Mouse (Mus musculus): Measurements from ENCODE around the gene Btn2a2. TPM values are rescaled to one million over a fixed set of nuclear protein-coding genes. Genes with fewer than 3 reads are reported as not detected.

Btn2a2 gene
- polyA plus RNA-seq, 1 experiment from 2014 or later: 0.20 TPM

DNA sequence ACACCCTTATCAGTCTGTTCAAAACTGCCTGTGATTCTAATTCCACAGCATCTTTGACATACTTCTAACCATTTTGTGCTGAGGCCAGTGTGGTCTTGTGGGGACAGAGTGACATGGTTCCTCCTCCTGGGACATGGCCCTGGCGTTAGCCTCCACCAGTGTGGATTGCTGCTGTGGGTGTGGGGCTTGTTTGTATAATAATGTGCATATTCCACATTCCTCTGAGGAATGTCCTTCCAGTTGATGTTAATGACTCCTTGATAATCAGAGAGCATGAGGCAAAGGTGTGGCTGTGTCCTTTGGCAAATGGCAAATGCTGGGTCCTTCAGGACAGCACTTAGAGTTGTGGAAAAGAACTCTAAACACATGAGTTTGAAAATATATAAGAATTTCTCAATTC, 24.9 kb upstream of the Btn2a2 start:
- Histone ChIP-seq H3K4me2 (ENCODE audit: low read depth, low read length) (no peak overlapping the region), H3K36me3 (ENCODE audit: control insufficient read depth, insufficient read depth, low read length) (no peaks in the 10 kb centered on the region), H3K4me1 (replicated peaks; ENCODE audit: control insufficient read depth, insufficient read depth, low read length) (peaks cover 4% of the 10 kb centered on the region), H3K27me3 (ENCODE audit: control insufficient read depth, insufficient read depth, low read depth, low read length) (no peaks in the 10 kb centered on the region), H3K4me3 (ENCODE audit: low read length) (no peak overlapping the region), H3K27ac (ENCODE audit: low read length) (no peak overlapping the region), H3K9me3 (ENCODE audit: control insufficient read depth, low read length) (no peaks in the 10 kb centered on the region), H3K9ac (ENCODE audit: low read length) (no peak overlapping the region)
- ATAC-seq (ENCODE audit: low read depth): no peak
- WGBS: 58% methylated on average over 1 of the region's 1 CpGs

- Histone ChIP-seq H3K4me2 (ENCODE audit: low read depth, low read length) (no peak overlapping the region), H3K27ac (ENCODE audit: low read length) (no peak overlapping the region), H3K9me3 (ENCODE audit: control insufficient read depth, low read length) (no peaks in the 10 kb centered on the region), H3K27me3 (ENCODE audit: control insufficient read depth, insufficient read depth, low read depth, low read length) (no peaks in the 10 kb centered on the region), H3K9ac (ENCODE audit: low read length) (no peak overlapping the region), H3K4me3 (ENCODE audit: low read length) (no peak overlapping the region), H3K4me1 (replicated peaks; ENCODE audit: control insufficient read depth, insufficient read depth, low read length) (peaks cover 10% of the 10 kb centered on the region), H3K36me3 (ENCODE audit: control insufficient read depth, insufficient read depth, low read length) (no peaks in the 10 kb centered on the region)
- 4% methylated on average over 1 of the region's 1 CpGs for WGBS
- ATAC-seq (ENCODE audit: low read depth): no peak
Observed at GRCm38 (mm10) chr13:23510127-23510526, 21.5 kb upstream of the Btn2a2 start.

DNA sequence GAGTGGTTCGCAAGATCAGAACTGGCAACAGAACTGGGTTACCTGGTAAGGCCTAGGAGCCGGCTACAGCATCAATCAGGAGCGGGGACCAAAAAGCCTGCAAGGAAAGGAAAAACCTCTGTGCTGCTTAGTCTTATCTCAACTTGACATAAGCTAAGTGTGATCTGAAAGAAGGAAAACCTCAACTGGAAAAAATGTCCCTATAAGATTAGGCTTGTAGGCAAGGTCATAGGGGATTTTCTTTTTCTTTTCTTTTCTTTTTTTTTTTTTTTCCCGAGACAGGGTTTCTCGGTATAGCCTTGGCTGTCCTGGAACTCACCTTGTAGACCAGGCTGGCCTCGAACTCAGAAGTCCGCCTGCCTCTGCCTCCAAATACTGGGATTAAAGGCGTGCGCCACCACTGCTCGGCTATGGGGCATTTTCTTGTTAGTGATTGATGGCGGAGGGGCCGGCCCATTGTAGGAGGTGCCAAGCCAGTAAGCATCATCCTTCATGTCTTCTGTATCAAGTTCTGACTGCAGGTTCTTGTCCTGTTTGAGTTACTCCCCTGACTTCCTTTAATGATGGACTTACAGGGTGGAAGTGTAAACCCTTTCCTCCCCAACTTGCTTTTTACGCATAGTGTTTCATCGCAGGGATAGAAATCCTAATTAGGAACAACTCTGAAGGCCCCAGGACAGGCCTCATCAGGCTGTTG, 18.3 kb upstream of the Btn2a2 start:
- no peak overlapping the region for H3K9ac ChIP-seq (ENCODE audit: low read length)
- H3K9me3 ChIP-seq (ENCODE audit: control insufficient read depth, low read length): no peaks in the 10 kb centered on the region
- H3K36me3 ChIP-seq (ENCODE audit: control insufficient read depth, insufficient read depth, low read length): no peaks in the 10 kb centered on the region
- H3K4me2 ChIP-seq (ENCODE audit: low read depth, low read length): no peak overlapping the region; the same call in 1 of the 2 replicates
- H3K4me3 ChIP-seq (ENCODE audit: low read length): no peak overlapping the region
- no peak for ATAC-seq (ENCODE audit: low read depth)
- H3K4me1 ChIP-seq (replicated peaks; ENCODE audit: control insufficient read depth, insufficient read depth, low read length): peaks cover 12% of the 10 kb centered on the region
- H3K27ac ChIP-seq (ENCODE audit: low read length): no peak overlapping the region
- no peaks in the 10 kb centered on the region for H3K27me3 ChIP-seq (ENCODE audit: control insufficient read depth, insufficient read depth, low read depth, low read length)
- WGBS: 30% methylated on average over 14 of the region's 14 CpGs

- no peaks in the 10 kb centered on the region for H3K9me3 ChIP-seq (ENCODE audit: control insufficient read depth, low read length)
- WGBS: 10% methylated on average over 13 of the region's 13 CpGs
- H3K4me2 ChIP-seq (ENCODE audit: low read depth, low read length): peak overlapping the region; percentile 54
- no peaks in the 10 kb centered on the region for H3K27me3 ChIP-seq (ENCODE audit: control insufficient read depth, insufficient read depth, low read depth, low read length)
- H3K27ac ChIP-seq (ENCODE audit: low read length): no peak overlapping the region
- no peak overlapping the region for H3K9ac ChIP-seq (ENCODE audit: low read length)
- H3K4me1 ChIP-seq (replicated peaks; ENCODE audit: control insufficient read depth, insufficient read depth, low read length): peaks cover 15% of the 10 kb centered on the region
- H3K4me3 ChIP-seq (ENCODE audit: low read length): no peak overlapping the region; the same call in 1 of the 2 replicates
- 0 out of 2 replicates have a peak, but pooled peaks have one; percentile 27 for ATAC-seq (ENCODE audit: low read depth)
- H3K36me3 ChIP-seq (ENCODE audit: control insufficient read depth, insufficient read depth, low read length): no peaks in the 10 kb centered on the region
Observed at GRCm38 (mm10) chr13:23506351-23506750, 17.7 kb upstream of the Btn2a2 start.

DNA sequence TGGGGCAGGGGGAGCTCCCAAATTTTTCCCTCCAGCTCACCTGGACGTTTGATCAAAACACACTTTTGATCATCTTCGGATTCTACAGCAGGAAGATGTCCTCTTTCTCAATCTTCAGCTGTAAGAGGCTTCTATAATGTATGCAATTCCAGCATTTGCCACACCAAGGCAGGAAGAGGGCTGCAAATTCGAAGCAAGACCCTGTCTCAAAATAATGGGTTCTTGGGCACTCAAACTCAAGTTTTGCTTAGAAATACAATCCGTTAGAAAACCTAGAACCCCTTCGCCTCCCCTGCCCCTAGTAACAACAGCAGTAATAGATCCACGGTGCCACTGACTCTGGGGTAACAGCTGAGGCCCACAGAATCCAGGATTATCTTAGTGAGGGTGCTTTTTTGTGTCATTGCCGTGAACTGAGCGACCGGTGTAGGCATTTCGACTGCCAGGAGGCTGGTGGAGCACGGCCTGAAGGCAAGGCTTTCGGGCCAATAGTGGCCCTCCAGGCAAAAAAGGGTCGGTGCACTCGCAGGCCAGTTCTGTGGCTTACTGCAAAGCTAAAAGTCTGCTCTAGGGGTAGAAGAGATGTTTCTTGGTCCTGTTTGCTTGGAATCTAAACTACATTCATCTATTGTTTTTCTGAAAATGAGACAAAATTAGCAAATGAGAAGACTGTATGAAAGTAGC, 17.1 kb upstream of the Btn2a2 start:
- peaks cover 15% of the 10 kb centered on the region for H3K4me1 ChIP-seq (replicated peaks; ENCODE audit: control insufficient read depth, insufficient read depth, low read length)

DNA sequence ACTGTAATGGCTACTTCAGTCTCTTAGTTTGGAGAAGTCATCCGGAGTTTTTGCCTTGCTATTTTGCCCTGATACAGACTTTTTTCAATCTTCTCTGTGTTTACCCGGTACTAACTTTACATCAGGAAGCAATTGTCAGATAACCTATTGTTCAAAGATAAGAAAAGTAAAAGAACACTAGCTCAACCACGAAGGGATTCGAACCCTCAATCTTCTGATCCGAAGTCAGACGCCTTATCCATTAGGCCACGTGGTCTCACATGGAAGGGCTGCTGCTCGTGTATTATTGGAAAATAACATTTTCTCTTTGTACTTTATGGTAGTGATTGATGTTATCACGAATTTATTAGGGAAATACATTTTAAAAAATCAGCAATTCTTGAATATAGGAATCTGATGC, 15.1 kb upstream of the Btn2a2 start:
- H3K4me3 ChIP-seq (ENCODE audit: low read length): no peak overlapping the region
- no peak overlapping the region for H3K9ac ChIP-seq (ENCODE audit: low read length)
- peaks cover 17% of the 10 kb centered on the region for H3K4me1 ChIP-seq (replicated peaks; ENCODE audit: control insufficient read depth, insufficient read depth, low read length)
- H3K27ac ChIP-seq (ENCODE audit: low read length): no peak overlapping the region
- H3K36me3 ChIP-seq (ENCODE audit: control insufficient read depth, insufficient read depth, low read length): no peaks in the 10 kb centered on the region
- 2% methylated on average over 9 of the region's 9 CpGs for WGBS
- ATAC-seq (ENCODE audit: low read depth): no peak
- no peaks in the 10 kb centered on the region for H3K27me3 ChIP-seq (ENCODE audit: control insufficient read depth, insufficient read depth, low read depth, low read length)
- no peaks in the 10 kb centered on the region for H3K9me3 ChIP-seq (ENCODE audit: control insufficient read depth, low read length)
- H3K4me2 ChIP-seq (ENCODE audit: low read depth, low read length): no peak overlapping the region

More for the DNA sequence above, 17.1 kb upstream of the Btn2a2 start:
- peak overlapping the region; percentile 49 for H3K9ac ChIP-seq (ENCODE audit: low read length)
- 14% methylated on average over 14 of the region's 14 CpGs for WGBS
- no peaks in the 10 kb centered on the region for H3K9me3 ChIP-seq (ENCODE audit: control insufficient read depth, low read length)
- H3K27ac ChIP-seq (ENCODE audit: low read length): no peak overlapping the region
- peak overlapping the region; percentile 30; the same call in 1 of the 2 replicates for H3K4me3 ChIP-seq (ENCODE audit: low read length)
- no peaks in the 10 kb centered on the region for H3K36me3 ChIP-seq (ENCODE audit: control insufficient read depth, insufficient read depth, low read length)
- peak overlapping the region; percentile 54 for H3K4me2 ChIP-seq (ENCODE audit: low read depth, low read length)
- no peaks in the 10 kb centered on the region for H3K27me3 ChIP-seq (ENCODE audit: control insufficient read depth, insufficient read depth, low read depth, low read length)
- no peak for ATAC-seq (ENCODE audit: low read depth)

GRCm38 (mm10) chr13:23502916-23503315, 14.3 kb upstream of the Btn2a2 start:
- Histone ChIP-seq H3K36me3 (ENCODE audit: control insufficient read depth, insufficient read depth, low read length) (no peaks in the 10 kb centered on the region), H3K27ac (ENCODE audit: low read length) (no peak overlapping the region), H3K27me3 (ENCODE audit: control insufficient read depth, insufficient read depth, low read depth, low read length) (no peaks in the 10 kb centered on the region), H3K4me2 (ENCODE audit: low read depth, low read length) (no peak overlapping the region), H3K9me3 (ENCODE audit: control insufficient read depth, low read length) (no peaks in the 10 kb centered on the region), H3K4me3 (ENCODE audit: low read length) (no peak overlapping the region), H3K9ac (ENCODE audit: low read length) (no peak overlapping the region), H3K4me1 (replicated peaks; ENCODE audit: control insufficient read depth, insufficient read depth, low read length) (peaks cover 24% of the 10 kb centered on the region)
- ATAC-seq (ENCODE audit: low read depth): no peak
- 53% methylated on average over 4 of the region's 4 CpGs for WGBS

DNA sequence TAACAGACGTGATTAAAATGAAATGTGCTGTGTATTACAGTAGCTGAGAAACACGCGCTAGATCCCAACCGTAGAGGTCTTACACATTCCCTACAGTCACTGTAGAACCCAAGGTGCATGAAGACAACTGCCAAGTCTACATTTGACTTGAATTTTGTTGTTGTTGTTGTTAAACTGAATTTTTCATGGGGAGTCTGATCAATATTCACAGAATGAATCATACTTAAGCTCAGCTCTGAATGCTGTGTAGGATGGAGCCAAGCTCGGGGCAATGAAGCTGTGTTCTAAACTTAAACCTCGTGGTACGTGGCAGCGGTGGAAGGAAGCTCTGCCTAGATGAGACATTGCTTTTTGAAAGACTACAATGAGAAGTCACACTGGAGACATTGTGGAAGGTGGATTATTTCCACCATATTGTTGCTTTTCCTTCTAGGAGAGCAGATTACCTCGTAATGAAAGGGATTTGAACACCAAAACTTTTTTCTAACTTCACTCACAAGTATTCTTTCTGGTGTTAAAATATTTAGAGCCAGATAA, 13.4 kb upstream of the Btn2a2 start:
- Histone ChIP-seq H3K27me3 (ENCODE audit: control insufficient read depth, insufficient read depth, low read depth, low read length) (no peaks in the 10 kb centered on the region), H3K4me1 (replicated peaks; ENCODE audit: control insufficient read depth, insufficient read depth, low read length) (peaks cover 27% of the 10 kb centered on the region), H3K9me3 (ENCODE audit: control insufficient read depth, low read length) (no peaks in the 10 kb centered on the region), H3K36me3 (ENCODE audit: control insufficient read depth, insufficient read depth, low read length) (no peaks in the 10 kb centered on the region), H3K4me2 (ENCODE audit: low read depth, low read length) (peak overlapping the region; percentile 39; the same call in 1 of the 2 replicates), H3K4me3 (ENCODE audit: low read length) (no peak overlapping the region), H3K27ac (ENCODE audit: low read length) (no peak overlapping the region), H3K9ac (ENCODE audit: low read length) (no peak overlapping the region)
- 37% methylated on average over 9 of the region's 9 CpGs for WGBS
- ATAC-seq (ENCODE audit: low read depth): no peak

- H3K9ac ChIP-seq (ENCODE audit: low read length): no peak overlapping the region
- no peak overlapping the region for H3K27ac ChIP-seq (ENCODE audit: low read length)
- ATAC-seq (ENCODE audit: low read depth): no peak
- no peaks in the 10 kb centered on the region for H3K9me3 ChIP-seq (ENCODE audit: control insufficient read depth, low read length)
- no peak overlapping the region for H3K4me3 ChIP-seq (ENCODE audit: low read length)
- peak overlapping the region; percentile 39 for H3K4me2 ChIP-seq (ENCODE audit: low read depth, low read length)
- H3K27me3 ChIP-seq (ENCODE audit: control insufficient read depth, insufficient read depth, low read depth, low read length): no peaks in the 10 kb centered on the region
- H3K36me3 ChIP-seq (ENCODE audit: control insufficient read depth, insufficient read depth, low read length): no peaks in the 10 kb centered on the region
- 20% methylated on average over 5 of the region's 5 CpGs for WGBS
- H3K4me1 ChIP-seq (replicated peaks; ENCODE audit: control insufficient read depth, insufficient read depth, low read length): peaks cover 27% of the 10 kb centered on the region
Observed at GRCm38 (mm10) chr13:23501511-23501910, 12.9 kb upstream of the Btn2a2 start.
